Mouse (Mus musculus) ovary, postnatal 14 days (tissue): ENCODE data around the gene H2afy.
"Not testable (repeated sequence)": the region's sequence is repeated elsewhere in the genome, so short reads cannot be mapped to it uniquely, and the experiment has no call there.

ENCODE experiments used
- DNase-seq: peaks from one replicate; pipeline ENCODE4 v3.0.0; 2022; ENCODE audit warnings: low spot score

The H2afy gene

DNA sequence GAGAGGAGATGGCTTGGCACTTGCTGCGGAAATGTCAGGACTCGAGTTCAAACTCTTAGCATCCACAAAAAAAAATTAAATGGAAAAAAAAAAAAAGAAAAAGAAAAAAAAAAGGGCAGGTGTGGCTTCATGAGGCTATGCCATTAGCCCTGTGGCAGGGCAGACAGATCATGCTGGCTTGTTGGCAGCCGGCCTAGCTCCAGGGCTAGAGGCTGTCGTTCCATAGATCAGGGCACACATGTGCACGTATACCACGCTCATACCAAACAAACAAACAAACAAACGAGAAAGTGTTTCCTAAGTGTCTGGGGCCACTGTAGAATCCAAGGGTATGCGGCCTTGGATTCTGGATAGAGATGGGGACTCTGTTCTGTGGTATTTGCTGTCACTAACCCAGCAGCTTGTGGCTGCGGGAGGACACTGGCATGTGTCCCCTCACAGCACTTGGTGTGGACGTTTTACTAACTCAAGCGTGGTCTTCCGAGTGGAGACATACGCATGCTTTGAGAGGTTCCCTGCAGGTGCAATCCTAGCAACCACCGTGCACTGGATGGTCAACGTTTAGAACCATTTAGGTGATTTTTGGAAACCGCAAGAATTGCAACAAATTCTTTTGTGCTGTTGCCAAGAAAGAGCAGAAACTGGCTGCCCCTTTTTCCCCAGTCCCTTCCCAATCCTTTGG lies 64.4 kb downstream of the H2afy start:
- no peak for DNase-seq

DNA sequence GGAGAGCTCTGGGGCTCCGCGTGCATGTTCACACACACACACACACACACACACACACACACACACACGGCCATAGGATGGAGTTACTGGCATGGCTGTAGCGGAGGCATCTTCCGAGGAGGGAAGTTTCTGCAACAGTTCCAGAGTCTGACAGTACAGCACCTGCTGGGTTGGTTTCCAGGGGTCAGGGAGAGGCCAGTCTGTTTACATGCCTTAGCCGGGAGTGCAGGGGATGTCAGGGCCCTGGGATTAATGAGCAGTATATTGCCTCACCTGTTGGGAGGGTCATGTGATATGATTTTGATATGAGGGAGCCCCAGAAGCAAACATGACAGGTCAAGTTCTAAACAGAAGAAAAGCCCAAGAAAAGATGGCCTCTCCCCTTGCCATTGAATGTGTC lies 66.5 kb downstream of the H2afy start:
- DNase-seq: no peak

GRCm38 (mm10) chr13:56068517-56068916 lies 67.6 kb downstream of the H2afy start:
- DNase-seq: no peak

- no peak for DNase-seq
These were observed 69.3 kb downstream of the H2afy start for GRCm38 (mm10) chr13:56066904-56067303.

- DNase-seq: no peak
These were observed 70.0 kb downstream of the H2afy start for GRCm38 (mm10) chr13:56066152-56066551.

DNA sequence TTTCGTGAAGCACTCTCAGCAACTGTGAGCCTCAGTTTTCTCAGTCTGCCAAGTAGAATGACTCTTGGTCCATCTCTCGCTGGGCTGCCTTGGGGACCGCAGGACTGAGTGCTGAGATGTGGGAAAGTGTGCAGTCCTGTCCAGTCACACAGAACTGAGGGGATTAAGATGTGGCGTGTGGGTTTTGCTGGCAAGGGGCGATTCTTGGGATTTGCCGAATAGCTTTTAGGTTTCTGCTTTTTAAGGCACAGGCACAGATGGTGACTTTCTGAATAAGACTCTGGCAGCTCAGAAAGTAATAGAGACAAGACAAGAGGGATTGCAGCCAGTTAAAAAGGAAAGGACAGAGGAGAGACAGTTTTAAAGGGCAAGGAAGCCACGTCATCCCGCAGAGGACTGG lies 78.4 kb downstream of the H2afy start:
- DNase-seq: no peak

DNA sequence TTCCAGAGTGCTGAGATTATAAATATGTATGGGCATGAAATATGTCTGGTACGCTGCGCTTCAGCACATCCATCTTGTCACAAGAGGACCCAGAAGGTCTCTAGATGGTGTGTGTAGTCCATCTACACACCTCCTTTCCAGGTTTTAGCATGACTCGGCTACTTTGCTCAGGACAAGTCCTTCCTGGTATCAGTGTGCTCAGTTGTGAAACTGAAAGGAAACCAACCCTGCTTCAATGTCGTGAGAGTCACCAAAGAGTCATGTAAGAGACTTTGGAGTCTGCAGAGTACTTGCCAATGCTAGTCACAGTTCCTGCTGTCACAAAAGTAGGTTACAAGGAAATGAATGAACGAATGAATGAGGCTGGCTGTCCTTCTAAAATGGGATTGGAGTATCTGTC lies 80.4 kb downstream of the H2afy start:
- DNase-seq: no peak

DNA sequence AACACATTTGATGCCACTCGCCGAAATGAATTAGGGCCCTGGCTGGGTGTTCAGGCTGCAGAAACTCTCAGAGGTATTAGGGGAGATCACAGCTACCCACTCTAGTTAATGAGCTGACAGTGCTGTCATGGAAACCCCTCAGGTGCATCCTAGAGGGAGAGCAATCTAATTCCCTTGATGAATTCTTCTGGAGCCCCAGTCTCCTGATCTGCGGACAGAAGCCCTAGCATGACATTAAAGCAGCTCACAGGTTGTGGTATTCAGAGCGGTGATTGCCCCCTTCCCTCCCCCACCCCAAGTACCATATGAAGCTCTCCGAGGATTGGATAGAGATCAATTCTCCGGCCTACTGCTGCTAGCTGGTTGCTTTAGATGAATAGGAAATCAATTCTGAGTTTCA lies 82.1 kb downstream of the H2afy start:
- no peak for DNase-seq

GRCm38 (mm10) chr13:56052781-56053180 lies 83.4 kb downstream of the H2afy start:
- no peak for DNase-seq

- no peak for DNase-seq
These were observed 85.9 kb downstream of the H2afy start for GRCm38 (mm10) chr13:56050246-56050645.

DNA sequence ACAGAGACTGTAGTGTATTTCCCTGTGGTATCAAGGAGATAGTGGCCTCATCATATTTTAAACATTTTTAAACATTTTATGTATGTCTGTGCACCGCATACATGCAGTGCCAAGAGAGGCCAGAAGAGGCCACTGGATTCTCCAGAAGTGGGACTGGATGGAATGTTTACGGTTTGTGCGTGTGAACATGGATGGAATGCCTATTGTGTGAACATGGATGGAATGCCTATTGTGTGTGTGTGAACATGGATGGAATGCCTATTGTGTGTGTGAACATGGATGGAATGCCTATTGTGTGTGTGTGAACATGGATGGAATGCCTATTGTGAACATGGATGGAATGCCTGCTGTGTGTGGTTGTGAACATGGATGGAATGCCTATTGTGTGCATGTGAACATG lies 93.9 kb downstream of the H2afy start:
- no peak for DNase-seq

GRCm38 (mm10) chr13:56040621-56041020 lies 95.5 kb downstream of the H2afy start:
- DNase-seq: no peak

GRCm38 (mm10) chr13:56039610-56040371 lies 96.4 kb downstream of the H2afy start:
- DNase-seq: no peak

DNA sequence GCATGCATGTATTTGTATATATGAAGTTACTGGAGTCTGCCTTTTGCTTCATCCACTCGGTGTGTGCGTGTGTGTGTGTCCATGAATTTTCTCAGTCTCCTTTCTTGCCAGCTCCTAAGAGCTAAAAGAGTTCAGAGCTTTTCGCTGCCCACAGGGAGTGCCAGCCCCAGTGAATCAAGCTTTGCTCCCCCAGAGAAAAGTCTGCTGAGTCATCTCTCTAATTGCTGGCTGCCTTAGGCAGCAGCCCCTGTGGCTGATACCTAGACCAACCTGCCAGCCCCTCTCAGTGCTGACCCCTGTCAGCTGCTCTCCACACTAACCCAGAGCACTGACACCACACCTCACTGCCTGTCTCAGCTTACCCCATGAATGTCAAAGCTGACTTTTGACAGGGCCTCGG lies 107.2 kb downstream of the H2afy start:
- DNase-seq: no peak

DNA sequence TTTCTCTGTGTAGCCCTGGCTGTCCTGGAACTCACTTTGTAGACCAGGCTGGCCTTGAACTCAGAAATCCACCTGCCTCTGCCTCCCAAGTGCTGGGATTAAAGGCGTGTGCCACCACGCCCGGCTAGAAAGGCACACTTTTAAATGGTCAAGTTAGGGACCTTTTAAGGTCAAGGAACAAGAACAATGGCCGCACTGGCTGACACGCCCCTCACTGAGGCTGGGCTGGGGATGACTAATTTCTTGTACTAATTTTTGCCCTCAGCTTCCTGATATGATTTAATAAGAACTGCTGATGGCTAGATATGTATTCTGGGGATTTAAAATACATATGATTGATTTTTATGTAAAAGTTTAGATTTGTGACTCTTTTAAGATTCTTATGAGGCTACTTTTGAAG lies 108.2 kb downstream of the H2afy start:
- not testable (repeated sequence) for DNase-seq

DNA sequence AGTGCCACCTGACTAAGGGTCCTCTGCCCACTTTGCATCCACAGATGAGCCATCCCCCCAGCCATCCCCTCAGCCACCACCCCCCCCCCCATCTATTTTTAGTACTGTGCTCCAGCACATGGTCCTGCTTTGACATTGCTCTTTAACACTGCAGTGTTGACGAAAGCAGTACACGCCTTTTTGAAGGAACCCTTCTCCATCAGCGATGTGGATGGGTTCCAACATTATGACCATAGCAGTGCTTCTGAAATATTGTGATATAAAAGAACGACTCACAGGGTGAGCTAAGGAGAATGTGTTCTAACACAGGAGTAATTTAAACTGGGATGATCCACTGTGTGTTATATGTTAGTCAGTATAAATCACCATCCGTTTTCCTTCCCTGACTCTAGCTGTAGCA lies 109.5 kb downstream of the H2afy start:
- DNase-seq: no peak

DNA sequence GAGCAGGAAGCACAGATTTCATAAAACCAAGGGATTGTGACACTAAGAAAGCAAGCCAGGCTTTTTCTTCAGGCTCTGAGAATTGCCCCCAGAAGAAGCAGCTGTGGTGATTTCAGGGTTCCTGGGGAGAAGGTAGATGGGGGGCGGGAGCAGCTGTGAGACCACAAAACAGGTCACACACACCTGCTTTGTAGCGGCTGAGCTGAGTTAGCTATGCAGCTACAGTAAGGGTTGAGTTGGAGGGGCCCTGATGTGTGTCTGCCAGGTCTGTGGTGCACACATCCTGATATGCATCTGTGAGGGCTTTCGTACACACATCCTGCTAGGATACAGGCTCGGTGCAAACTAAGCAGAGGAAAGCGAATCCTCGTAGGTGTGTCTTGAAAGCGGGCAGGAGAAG lies 110.1 kb downstream of the H2afy start:
- DNase-seq: no peak

GRCm38 (mm10) chr13:56025027-56025410 lies 111.1 kb downstream of the H2afy start:
- no peak for DNase-seq

- no peak for DNase-seq
These were observed 111.6 kb downstream of the H2afy start for GRCm38 (mm10) chr13:56024410-56025026.
